Mouse (Mus musculus) NIH3T3 (cell line): ENCODE measurements at regions not wholly inside any gene's neighbourhood (a gene's known extent, or its start where the extent isn't known, plus 50 kb on each side); places are given as distances from the start of the nearest gene placed in this dataset.
"Not testable (repeated sequence)": the region's sequence is repeated elsewhere in the genome, so short reads cannot be mapped to it uniquely, and the experiment has no call there.

Experiments used
- DNase-seq: peaks from one replicate; pipeline ENCODE4 v3.0.0-alpha.2; 2012; ENCODE audit warnings: low read depth

DNA sequence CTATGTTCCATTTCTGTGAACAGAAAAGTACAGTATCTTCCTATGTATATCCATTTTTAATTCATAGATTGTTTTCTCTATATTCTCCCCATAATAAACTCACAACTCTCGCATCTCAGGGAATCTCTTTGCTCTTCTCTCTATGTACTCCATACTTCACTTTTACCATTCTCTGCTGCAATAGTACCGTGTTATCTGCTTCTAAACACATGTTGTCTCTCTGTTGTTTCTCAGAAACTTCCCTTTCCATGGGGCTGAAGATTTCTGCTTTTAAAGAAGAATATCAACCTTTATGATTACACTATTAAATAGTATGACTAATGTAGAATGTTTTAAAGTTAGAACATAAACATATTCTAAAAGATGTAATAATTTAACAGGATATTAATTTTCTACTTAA, 207.9 kb upstream of the Cntn3 start:
- no peak for DNase-seq

DNA sequence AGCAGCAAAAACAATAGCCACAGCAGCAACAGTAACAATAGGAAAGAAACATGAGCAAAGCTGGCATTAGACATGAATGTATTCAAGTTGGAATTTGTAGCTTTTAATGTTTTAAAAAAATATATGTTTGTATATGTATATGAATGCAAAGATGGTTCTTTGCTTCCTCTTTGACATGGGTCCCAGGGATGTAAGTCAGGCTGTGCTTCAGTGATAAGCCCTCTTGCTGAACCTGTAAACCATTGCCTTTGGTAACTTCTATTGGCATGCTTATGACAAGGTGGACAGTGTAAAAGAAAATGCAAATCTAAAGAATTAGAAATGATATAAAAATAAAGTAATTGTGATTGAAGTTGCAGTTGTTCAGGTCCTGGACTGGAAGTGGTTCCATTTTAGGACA, 201.7 kb upstream of the Cntn3 start:
- DNase-seq: no peak

DNA sequence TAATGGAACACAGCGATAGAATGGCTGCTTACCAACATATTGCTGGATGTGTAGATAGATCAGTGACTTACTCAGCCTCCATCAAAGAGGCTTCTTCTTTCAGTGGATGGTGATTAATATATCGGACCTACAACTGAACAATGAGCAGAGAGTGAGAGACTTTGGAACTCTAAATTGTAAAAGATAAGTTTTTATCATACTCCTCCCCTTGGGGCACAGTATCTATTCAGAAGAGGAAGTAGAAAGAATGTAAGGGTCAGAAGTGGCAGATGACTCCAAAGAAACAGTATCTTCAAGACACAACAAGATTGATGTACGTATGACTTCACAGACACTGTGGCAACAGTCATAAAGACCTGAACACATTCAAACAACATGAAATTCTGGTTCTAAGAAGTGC, 189.5 kb upstream of the Cntn3 start:
- DNase-seq: no peak

DNA sequence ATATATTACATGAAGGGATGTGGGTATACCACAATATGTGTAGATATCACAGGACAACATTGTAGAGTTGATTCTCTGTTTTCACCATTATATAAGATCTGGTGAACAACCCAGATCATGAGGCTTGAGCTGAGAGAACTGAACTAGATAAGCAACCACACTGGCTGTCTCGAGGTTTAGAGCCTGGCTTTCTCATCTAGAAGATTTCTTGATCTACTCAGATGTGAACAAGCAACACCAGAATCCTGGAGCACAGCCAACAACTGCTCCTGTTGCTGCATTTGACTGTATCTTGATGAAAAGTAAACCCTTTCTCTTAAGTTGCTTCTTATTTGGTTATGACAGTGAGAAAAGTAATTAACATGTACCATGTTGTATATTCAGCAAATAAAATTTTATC, 182.1 kb upstream of the Cntn3 start:
- DNase-seq: peak; percentile 6

DNA sequence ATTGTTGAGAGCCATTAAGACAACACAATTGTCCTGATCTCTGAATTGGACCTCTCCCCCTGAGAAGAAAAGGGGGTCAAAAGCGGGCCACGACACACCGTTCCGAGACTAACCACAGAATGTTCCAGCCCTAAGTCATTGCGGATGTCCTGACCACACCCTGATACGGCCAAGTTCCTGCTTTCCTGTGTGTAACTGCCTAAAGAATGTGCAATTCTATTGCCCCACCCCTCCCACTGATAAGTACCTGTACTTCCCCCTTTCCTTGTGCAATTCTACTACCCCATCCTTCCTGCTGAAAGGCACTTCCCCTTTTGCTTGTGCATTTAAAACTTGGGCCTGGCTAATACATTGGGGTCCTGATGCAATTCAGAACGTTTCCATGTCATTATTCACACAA, 177.3 kb upstream of the Cntn3 start:
- DNase-seq: not testable (repeated sequence)

DNA sequence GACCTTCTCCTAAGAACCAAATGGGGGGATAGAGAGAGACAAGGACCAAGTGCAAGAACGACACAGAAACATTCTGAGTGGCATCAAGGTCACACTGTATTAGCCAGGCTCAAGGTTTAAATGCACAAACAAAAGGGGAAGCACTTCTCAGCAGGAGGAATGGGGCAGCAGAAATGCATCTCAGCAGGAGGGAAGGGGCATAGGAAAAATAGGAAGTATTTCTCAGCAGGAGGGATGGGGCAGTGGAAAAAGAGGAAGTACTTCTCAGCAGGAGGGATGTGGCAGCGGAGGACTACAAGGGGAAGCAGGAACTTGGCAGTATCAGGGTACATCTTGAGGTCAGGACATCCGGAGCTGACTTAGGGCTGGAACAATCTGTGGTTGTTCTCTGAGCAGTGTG, 173.5 kb upstream of the Cntn3 start:
- DNase-seq: not testable (repeated sequence)

DNA sequence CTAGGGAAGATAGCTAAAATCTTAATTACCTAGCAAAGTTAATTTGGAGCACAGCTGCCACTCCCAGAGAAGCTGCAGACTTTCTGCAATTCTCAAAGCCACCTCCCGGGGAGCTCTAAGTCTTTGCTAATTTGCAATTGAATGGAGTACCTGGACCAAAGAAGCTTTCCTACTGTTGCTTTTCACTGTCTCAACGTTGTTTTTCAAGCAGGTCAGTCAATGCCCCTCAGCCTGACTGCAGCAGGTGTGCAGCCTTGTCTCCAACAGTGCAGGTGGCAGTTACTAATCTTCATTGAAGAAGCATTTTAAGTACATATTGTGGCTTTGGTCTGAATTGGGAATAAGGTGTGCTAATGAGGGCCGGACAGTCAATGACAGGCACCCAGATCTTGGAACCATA, 164.3 kb upstream of the Cntn3 start:
- not testable (repeated sequence) for DNase-seq

DNA sequence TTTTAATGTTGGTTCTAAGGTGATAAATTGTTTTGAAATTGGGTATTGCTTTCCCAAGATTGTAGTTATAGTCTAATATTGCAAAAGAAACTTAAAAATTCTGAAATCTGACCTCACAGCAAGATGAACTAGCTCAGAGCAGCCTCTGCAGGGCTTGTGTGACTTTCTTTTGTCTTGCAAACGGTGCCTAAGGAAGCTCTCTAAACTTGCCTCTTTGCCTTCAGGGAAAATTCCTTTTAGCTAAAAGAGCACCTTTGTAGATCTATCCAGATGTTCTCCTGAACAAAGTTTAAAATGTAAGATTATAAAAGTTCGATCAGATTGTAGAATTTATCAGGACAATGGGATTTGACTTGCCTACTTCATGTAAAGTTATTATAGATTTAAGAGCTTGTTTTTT, 160.8 kb upstream of the Cntn3 start:
- no peak for DNase-seq

DNA sequence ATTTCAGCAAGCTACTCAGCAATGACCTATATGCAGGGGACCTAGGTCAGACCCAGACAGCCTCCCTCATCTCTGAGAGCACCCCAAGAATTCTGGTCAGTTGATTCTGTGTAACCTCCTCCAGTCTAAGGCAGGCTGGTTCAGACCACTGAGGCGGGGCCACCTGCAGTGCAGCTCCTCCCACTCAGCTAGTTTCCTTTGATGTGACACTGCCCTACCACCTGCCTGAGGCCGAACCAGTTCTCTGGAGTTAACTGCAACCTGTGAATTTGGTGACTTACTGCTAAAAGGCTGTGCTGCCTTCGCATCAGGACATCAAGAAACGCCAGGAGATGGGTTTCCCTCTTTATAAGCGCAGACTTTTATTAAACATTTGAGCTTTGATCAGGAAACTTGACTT, 159.1 kb upstream of the Cntn3 start:
- DNase-seq: no peak

DNA sequence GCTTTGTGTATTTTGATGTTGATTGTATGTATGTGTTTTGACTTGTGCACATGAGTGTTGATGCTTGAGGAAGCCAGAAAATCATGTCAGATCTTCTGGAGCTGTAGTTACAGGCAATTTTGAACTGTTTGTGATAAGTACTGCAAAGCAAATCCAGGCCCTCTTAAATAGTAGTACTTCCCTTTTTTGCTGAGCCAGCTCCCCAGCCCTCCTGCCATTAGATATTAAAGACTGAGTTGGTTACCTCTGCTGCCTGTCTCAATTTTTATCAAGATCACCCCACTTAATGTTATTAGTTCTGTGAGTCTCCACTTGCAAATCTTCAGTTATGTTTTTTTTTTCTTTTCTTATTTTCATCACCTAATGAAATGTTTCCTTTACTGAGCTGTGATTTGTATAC, 152.8 kb upstream of the Cntn3 start:
- no peak for DNase-seq

DNA sequence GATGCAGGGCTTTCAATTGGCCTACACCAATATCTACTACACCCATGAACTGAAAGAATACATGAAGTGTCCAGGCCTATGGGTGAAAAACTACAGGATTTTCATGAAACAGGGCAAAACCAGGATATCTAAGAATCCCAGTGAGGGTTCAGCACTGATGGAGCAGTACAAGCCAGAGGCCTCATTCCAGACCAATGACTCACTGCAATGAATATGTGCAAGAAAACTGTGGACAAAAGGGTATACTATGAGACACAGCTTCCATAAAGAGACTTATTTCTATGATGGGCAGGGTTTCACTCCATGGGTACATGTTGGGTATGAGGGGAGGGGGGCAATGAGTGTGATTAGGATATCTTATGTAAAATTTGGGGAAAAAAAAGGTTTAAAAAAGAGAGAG, 151.4 kb upstream of the Cntn3 start:
- peak; percentile 5 for DNase-seq

DNA sequence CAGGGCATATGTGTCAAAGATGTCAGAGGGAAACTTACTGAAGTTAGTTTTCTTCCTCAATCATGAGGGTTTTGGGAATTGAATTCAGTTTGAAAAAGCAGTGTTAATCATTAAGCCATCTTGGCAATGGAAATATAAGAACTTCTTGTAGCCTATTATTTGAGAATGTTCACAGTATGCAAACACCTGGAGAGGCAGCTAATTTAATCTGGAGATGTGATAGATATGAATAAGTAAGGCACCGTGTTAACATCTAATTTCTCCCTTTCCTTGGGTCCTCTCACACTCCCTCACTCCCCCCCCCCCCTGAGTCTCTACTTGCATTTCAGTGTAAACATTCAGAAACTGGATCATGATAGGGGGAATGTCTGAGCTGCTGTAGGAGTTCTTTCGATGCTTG, 134.0 kb upstream of the Cntn3 start:
- DNase-seq: no peak
